Mouse (Mus musculus) ES-Bruce4 (cell line): ENCODE results near the gene Galnt6. TPM values are rescaled to one million over a fixed set of nuclear protein-coding genes. Genes with fewer than 3 reads are reported as not detected.

Experiments used
- H3K27ac ChIP-seq: 2 replicates; pipeline ENCODE4 v1.5.1; 2012; ENCODE audit warnings: low read length, inconsistent platforms; ENCODE audit not compliant: insufficient read depth
- H3K27me3 ChIP-seq: 2 replicates; pipeline ENCODE4 v1.6.1; 2012; ENCODE audit warnings: mild to moderate bottlenecking, low read length, inconsistent platforms; ENCODE audit not compliant: control insufficient read depth, poor library complexity, insufficient read depth, severe bottlenecking
- H3K36me3 ChIP-seq: 2 replicates; pipeline ENCODE4 v1.6.1; 2012; ENCODE audit warnings: inconsistent platforms, mild to moderate bottlenecking, low read length, moderate library complexity; ENCODE audit not compliant: control insufficient read depth, poor library complexity, insufficient read depth, severe bottlenecking
- H3K4me1 ChIP-seq: one replicate; pipeline ENCODE4 v1.8.1; 2011; ENCODE audit warnings: low read length; ENCODE audit not compliant: control insufficient read depth, insufficient read depth
- H3K4me3 ChIP-seq: 2 replicates; pipeline ENCODE4 v1.5.1; 2011; ENCODE audit warnings: low read depth, mild to moderate bottlenecking, low read length
- H3K9ac ChIP-seq: 2 replicates; pipeline ENCODE4 v1.6.1; 2012; ENCODE audit warnings: low read depth, mild to moderate bottlenecking, inconsistent platforms; ENCODE audit not compliant: poor library complexity, severe bottlenecking
- H3K9me3 ChIP-seq: replicated peaks from 2 replicates; pipeline ENCODE4 v1.6.1; 2012; ENCODE audit warnings: mild to moderate bottlenecking, low read length, inconsistent platforms; ENCODE audit not compliant: control insufficient read depth, poor library complexity, insufficient read depth, severe bottlenecking
- CTCF ChIP-seq: IDR thresholded peaks from one replicate; pipeline ENCODE4 v1.8.1; 2011; ENCODE audit warnings: low read depth, low read length
- EP300 ChIP-seq: IDR thresholded peaks from 2 replicates; pipeline ENCODE4 v1.6.1; 2011; ENCODE audit warnings: low read depth, low read length; ENCODE audit not compliant: insufficient read depth
- POLR2A ChIP-seq: IDR thresholded peaks from one replicate; pipeline ENCODE4 v1.8.1; 2011; ENCODE audit warnings: low read length; ENCODE audit not compliant: insufficient read depth
- polyA plus RNA-seq: library from polyadenylated mRNA; stranded (reverse); fragments of >200 nt; gene quantifications from 2 replicates; pipeline ENCODE4 v1.2.4, GENCODE M21; 2011; ENCODE audit warnings: low read depth; ENCODE audit not compliant: missing spikeins, insufficient read depth, insufficient read length

The Galnt6 gene
- polyA plus RNA-seq, 1 experiment: 28.1 TPM

GRCm38 (mm10) chr15:100667871-100668545 is 61.2 kb downstream of the Galnt6 start:
- Histone ChIP-seq H3K9me3 (no peaks in the 10 kb centered on the region), H3K27me3 (no peaks in the 10 kb centered on the region), H3K27ac (no peak overlapping the region), H3K9ac (no peak overlapping the region), H3K4me3 (no peak overlapping the region), H3K36me3 (no peaks in the 10 kb centered on the region), H3K4me1 (peaks cover 1% of the 10 kb centered on the region)
- no peak for TF ChIP-seq POLR2A
- TF ChIP-seq EP300: no peak
- TF ChIP-seq CTCF: no peak

GRCm38 (mm10) chr15:100667420-100667819 is 61.8 kb downstream of the Galnt6 start:
- Histone ChIP-seq H3K9me3 (no peaks in the 10 kb centered on the region), H3K4me3 (no peak overlapping the region), H3K27ac (no peak overlapping the region), H3K9ac (no peak overlapping the region), H3K4me1 (peaks cover 1% of the 10 kb centered on the region), H3K27me3 (no peaks in the 10 kb centered on the region), H3K36me3 (no peaks in the 10 kb centered on the region)
- TF ChIP-seq POLR2A: no peak
- no peak for TF ChIP-seq EP300
- TF ChIP-seq CTCF: no peak

- peaks cover 1% of the 10 kb centered on the region for H3K4me1 ChIP-seq
- H3K36me3 ChIP-seq: no peaks in the 10 kb centered on the region
- no peak overlapping the region for H3K4me3 ChIP-seq
- no peak overlapping the region for H3K9ac ChIP-seq
- TF ChIP-seq POLR2A (no peak), EP300 (no peak)
- no peaks in the 10 kb centered on the region for H3K27me3 ChIP-seq
- no peak overlapping the region for H3K27ac ChIP-seq
- H3K9me3 ChIP-seq: no peaks in the 10 kb centered on the region
Observed at GRCm38 (mm10) chr15:100666851-100667250, 62.3 kb downstream of the Galnt6 start.

GRCm38 (mm10) chr15:100666219-100666696 is 62.9 kb downstream of the Galnt6 start:
- H3K4me3 ChIP-seq: no peak overlapping the region
- H3K36me3 ChIP-seq: no peaks in the 10 kb centered on the region
- no peaks in the 10 kb centered on the region for H3K27me3 ChIP-seq
- no peak overlapping the region for H3K27ac ChIP-seq
- H3K9me3 ChIP-seq: no peaks in the 10 kb centered on the region
- TF ChIP-seq POLR2A (no peak), CTCF (no peak), EP300 (no peak)
- peaks cover 1% of the 10 kb centered on the region for H3K4me1 ChIP-seq
- no peak overlapping the region for H3K9ac ChIP-seq

GRCm38 (mm10) chr15:100665411-100666218 is 63.6 kb downstream of the Galnt6 start:
- Histone ChIP-seq H3K9ac (no peak overlapping the region), H3K36me3 (no peaks in the 10 kb centered on the region), H3K4me3 (no peak overlapping the region), H3K4me1 (peaks cover 1% of the 10 kb centered on the region), H3K9me3 (no peaks in the 10 kb centered on the region), H3K27ac (no peak overlapping the region; the same call in 1 of the 2 replicates), H3K27me3 (no peaks in the 10 kb centered on the region)
- TF ChIP-seq POLR2A (no peak), CTCF (no peak), EP300 (no peak)

GRCm38 (mm10) chr15:100664813-100665274 is 64.3 kb downstream of the Galnt6 start:
- no peak overlapping the region for H3K4me3 ChIP-seq
- no peaks in the 10 kb centered on the region for H3K27me3 ChIP-seq
- no peaks in the 10 kb centered on the region for H3K36me3 ChIP-seq
- no peak overlapping the region for H3K9ac ChIP-seq
- peaks cover 1% of the 10 kb centered on the region for H3K4me1 ChIP-seq
- H3K27ac ChIP-seq: no peak overlapping the region
- no peaks in the 10 kb centered on the region for H3K9me3 ChIP-seq
- no peak for TF ChIP-seq POLR2A
- no peak for TF ChIP-seq CTCF
- no peak for TF ChIP-seq EP300
